8 mouse cellular contexts compared by ENCODE assay signal in the genomic region with DNA sequence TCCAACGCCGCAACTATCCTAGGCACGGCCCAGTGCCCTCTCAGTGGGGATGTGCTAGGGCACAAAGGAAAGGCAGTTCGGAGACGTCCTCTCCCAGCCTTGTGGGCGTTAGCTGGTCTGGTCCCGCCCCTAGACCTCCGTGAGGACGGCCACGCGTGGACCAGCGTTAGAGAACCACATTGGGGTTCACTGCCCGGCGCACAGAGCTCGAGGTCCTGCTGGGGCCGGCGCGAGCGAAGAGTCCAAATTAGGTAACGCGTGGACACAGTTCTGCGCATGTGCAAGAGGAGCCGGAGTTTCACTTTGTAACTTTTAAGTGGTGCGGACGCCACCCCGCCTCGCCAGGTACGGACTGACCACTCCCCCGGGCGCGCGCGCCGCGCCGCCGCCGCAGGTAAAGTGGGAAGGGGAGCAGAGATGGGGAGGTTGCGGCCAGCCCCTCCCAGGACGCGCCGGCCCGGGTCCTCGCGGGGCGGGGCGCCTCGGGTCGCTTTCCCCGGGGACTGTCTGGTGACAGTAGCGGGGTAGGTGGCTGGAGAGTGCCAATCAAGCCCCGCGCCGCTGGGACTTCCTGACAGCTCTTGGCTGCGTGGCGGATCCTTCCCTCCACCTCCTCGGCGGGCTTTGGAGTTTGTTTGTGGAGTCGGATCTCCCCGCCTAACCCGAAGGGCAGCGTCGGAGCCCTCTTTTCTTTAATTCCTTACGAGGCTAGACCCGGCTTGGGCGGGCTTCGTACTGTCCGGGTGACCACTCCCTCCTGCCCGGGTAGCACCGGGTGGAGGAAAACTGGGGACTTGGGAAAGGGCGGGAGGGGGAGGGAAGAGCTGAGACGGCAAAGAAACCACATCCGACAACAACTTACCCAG. TPM values are rescaled to one million over a fixed set of nuclear protein-coding genes. Genes with fewer than 3 reads are reported as not detected.
A peak's percentile ranks its signal among the peaks of the same experiment; 100 is the strongest.
DNase-seq lines count a peak whose midpoint lies in the region; ATAC-seq and TF ChIP-seq lines count a peak whose summit lies in the region.

A gene (plus strand): TSS at position 179 of the 866 bp plus-strand sequence.

- H3K4me3 ChIP-seq in gastrocnemius, adult 2 months: peak within 1 kb of the TSS; percentile 96
- H3K4me3 ChIP-seq in hindbrain, embryonic 15.5 days: peak within 1 kb of the TSS; percentile 71
- H3K4me3 ChIP-seq in megakaryocyte, embryonic 14.5 days (replicated peaks): peak within 1 kb of the TSS; percentile 99

- POLR2A ChIA-PET in Patski (lab: Charles Lee): interaction anchor here (0.8 to 1.8 kb wide), 6 partner anchors 9 to 37 kb away, joined by 3 to 7 read pairs (median 4); a partner anchor contains a TSS

- H3K9ac ChIP-seq in hindbrain, embryonic 15.5 days: peak within 1 kb of the TSS; percentile 56

- H3K4me1 ChIP-seq in hindbrain, embryonic 15.5 days (replicated peaks): peaks cover 26% of the 10 kb centered on the region
- peaks cover 59% of the 10 kb centered on the region for H3K4me1 ChIP-seq in megakaryocyte, embryonic 14.5 days

- CTCF ChIA-PET in Patski (lab: Charles Lee): interaction anchor here (1.6 to 1.7 kb wide), 3 partner anchors 13 to 31 kb away, joined by 6 to 11 read pairs (median 6); no protein-coding TSS in a partner anchor

- H3K27ac ChIP-seq in gastrocnemius, adult 2 months: peak within 1 kb of the TSS; percentile 97
- no peak within 1 kb of the TSS for H3K27ac ChIP-seq in hindbrain, embryonic 15.5 days (replicated peaks)

- in situ Hi-C loops in Patski (cut with MboI; ENCODE audit: low pct_unique_long_range_greater_than_20kb): no loop called here

- intact Hi-C loops in gastrocnemius, adult 2 months (cut with DNase I): loop anchor here (5.0 kb wide), 1 partner anchor 40 kb away; a partner anchor contains a TSS

- no peaks in the 10 kb centered on the region for H3K27me3 ChIP-seq in Patski
- peaks cover 46% of the 10 kb centered on the region for H3K27me3 ChIP-seq in hindbrain, embryonic 15.5 days
- peaks cover 5% of the 10 kb centered on the region for H3K27me3 ChIP-seq in megakaryocyte, embryonic 14.5 days (replicated peaks)

- no peaks in the 10 kb centered on the region for H3K36me3 ChIP-seq in hindbrain, embryonic 15.5 days
- H3K36me3 ChIP-seq in megakaryocyte, embryonic 14.5 days (replicated peaks; ENCODE audit: low read length): peaks cover 15% of the 10 kb centered on the region

- TF ChIP-seq CTCF in Patski (IDR thresholded peaks at IDR 0.05): no peak
- no peak for TF ChIP-seq CTCF in gastrocnemius, adult 2 months (IDR thresholded peaks at IDR 0.05)

- H3K4me2 ChIP-seq in hindbrain, embryonic 15.5 days: peak within 1 kb of the TSS; percentile 97

- ATAC-seq in Patski: peak; percentile 67
- ATAC-seq in hindbrain, embryonic 15.5 days (ENCODE audit: low FRiP score, low read depth): peak; percentile 52

- no peaks in the 10 kb centered on the region for H3K9me3 ChIP-seq in hindbrain, embryonic 15.5 days
- no peaks in the 10 kb centered on the region for H3K9me3 ChIP-seq in megakaryocyte, embryonic 14.5 days

- WGBS in hindbrain, embryonic 15.5 days: under 1% methylated on average over 65 of the region's 73 CpGs

- no peak for DNase-seq in Patski (ENCODE audit: low read depth, low spot score)
- peak; percentile 27 to 47 for DNase-seq in cerebellum, postnatal 25 days
- DNase-seq in gastrocnemius, adult 2 months: peak; percentile 89
- DNase-seq in left cerebral cortex, adult 8-10 months (ENCODE audit: low spot score in 2 of 2): peak; percentile 24 to 36
- peak; percentile 51 to 54 for DNase-seq in right cerebral cortex, postnatal 10 days (ENCODE audit: low spot score in 2 of 2)
- DNase-seq in urinary bladder, postnatal 36 days (ENCODE audit: low spot score in 2 of 2): peak; percentile 80

RNA-seq across cellular contexts. Expression of the gene that starts here (rescaled TPM):
- polyA plus RNA-seq in Patski (2021): 39.3 TPM
- total RNA-seq in gastrocnemius, adult 2 months (2021): 10 to 100 TPM; 13.9 to 14.5 TPM
- polyA plus RNA-seq in hindbrain, embryonic 15.5 days (2015; fragmentation: Nextera tagmentation; extraction: Ambion mirVana): 1.8 and 2.4 TPM in 2 replicates
- total RNA-seq in left cerebral cortex, adult 8-10 months (2022): 10 to 100 TPM; 26.8 to 31.9 (median 30.4) TPM
- 1.5 and 6.7 TPM in 2 replicates for polyA plus RNA-seq in megakaryocyte, embryonic 14.5 days (2012; ENCODE audit: insufficient read depth, low replicate concordance)
